Mouse (Mus musculus): ENCODE data around the gene Ppp6r3. TPM values are rescaled to one million over a fixed set of nuclear protein-coding genes. Genes with fewer than 3 reads are reported as not detected.

Ppp6r3 gene
- total RNA-seq, 2 experiments from 2014 or later: 82.6 to 101 TPM

GRCm38 (mm10) chr19:3435824-3436223 is 139.7 kb downstream of the Ppp6r3 start:
- no peak for DNase-seq (ENCODE audit: low spot score in 2 of 2)

- DNase-seq (ENCODE audit: low spot score in 2 of 2): no peak
Measured at GRCm38 (mm10) chr19:3434641-3435040, 140.9 kb downstream of the Ppp6r3 start.

GRCm38 (mm10) chr19:3434124-3434523 is 141.4 kb downstream of the Ppp6r3 start:
- no peak for DNase-seq (ENCODE audit: low spot score in 2 of 2)

GRCm38 (mm10) chr19:3431969-3432368 is 143.6 kb downstream of the Ppp6r3 start:
- DNase-seq (ENCODE audit: low spot score in 2 of 2): no peak

GRCm38 (mm10) chr19:3431066-3431465 is 144.5 kb downstream of the Ppp6r3 start:
- DNase-seq (ENCODE audit: low spot score in 2 of 2): no peak

- DNase-seq (ENCODE audit: low spot score in 2 of 2): no peak
Measured at GRCm38 (mm10) chr19:3429156-3429816, 146.3 kb downstream of the Ppp6r3 start.

GRCm38 (mm10) chr19:3428057-3428830 is 147.3 kb downstream of the Ppp6r3 start:
- DNase-seq (ENCODE audit: low spot score in 2 of 2): no peak

GRCm38 (mm10) chr19:3424214-3424613 is 151.3 kb downstream of the Ppp6r3 start:
- no peak for DNase-seq (ENCODE audit: low spot score in 2 of 2)

GRCm38 (mm10) chr19:3422981-3423380 is 152.6 kb downstream of the Ppp6r3 start:
- no peak for DNase-seq (ENCODE audit: low spot score in 2 of 2)

GRCm38 (mm10) chr19:3422488-3422887 is 153.1 kb downstream of the Ppp6r3 start:
- DNase-seq (ENCODE audit: low spot score in 2 of 2): no peak

- DNase-seq (ENCODE audit: low spot score in 2 of 2): peak in 1 of 2 experiments; percentile 15
Measured at GRCm38 (mm10) chr19:3419251-3419650, 156.3 kb downstream of the Ppp6r3 start.

- DNase-seq (ENCODE audit: low spot score in 2 of 2): peak; percentile 36
Measured at GRCm38 (mm10) chr19:3414268-3414733, 161.2 kb downstream of the Ppp6r3 start, which contains the start of gene Gal. Gene Gal, minus strand, starts transcription at chr19:3414544.

- DNase-seq (ENCODE audit: low spot score in 2 of 2): no peak
Measured at GRCm38 (mm10) chr19:3405531-3406281, 169.8 kb downstream of the Ppp6r3 start.

Other genes starting within 250 kb of the Ppp6r3 start
- under 1 TPM; 0.17 to 0.26 TPM for gene Tesmin, start 186.9 kb downstream of the Ppp6r3 start, total RNA-seq (2021)
- gene Gal, start 161.2 kb downstream of the Ppp6r3 start, total RNA-seq (2021): 10 to 100 TPM; 56.8 to 67.0 TPM
- 100 to 1,000 TPM; 102 to 103 TPM for gene Lrp5, start 110.8 kb upstream of the Ppp6r3 start, total RNA-seq (2021)
- gene 1810055G02Rik, start 132.5 kb upstream of the Ppp6r3 start, total RNA-seq (2021): 10 to 100 TPM; 32.5 to 43.3 TPM
- 10 to 100 TPM; 40.3 to 47.9 TPM for gene Kmt5b, start 191.7 kb upstream of the Ppp6r3 start, total RNA-seq (2021)

All from adrenal gland, adult 18-20 months (tissue).